Mouse (Mus musculus) stomach, embryonic 15.5 days (tissue): ENCODE data around the gene Immp2l. TPM values are rescaled to one million over a fixed set of nuclear protein-coding genes. Genes with fewer than 3 reads are reported as not detected.
A peak's percentile ranks its signal among the peaks of the same experiment; 100 is the strongest.
"Not testable (repeated sequence)": the region's sequence is repeated elsewhere in the genome, so short reads cannot be mapped to it uniquely, and the experiment has no call there.

Experiments used
- ATAC-seq: fragments of 200-750 bp; cut with Nextera tagmentation; 2 replicates; pipeline ENCODE4 v1.8.0; 2017; ENCODE audit warnings: low read depth, moderate number of reproducible peaks, moderate TSS enrichment; ENCODE audit not compliant: insufficient read depth, low FRiP score
- H3K27ac ChIP-seq: fragments of 300-500 bp; sonication (generic); 2 replicates; pipeline ENCODE4 v1.5.1; 2015; ENCODE audit warnings: mild to moderate bottlenecking, inconsistent platforms
- H3K27me3 ChIP-seq: fragments of 300-500 bp; sonication (generic); replicated peaks from 2 replicates; pipeline ENCODE4 v1.6.1; 2015; ENCODE audit warnings: inconsistent platforms
- H3K36me3 ChIP-seq: fragments of 300-500 bp; sonication (generic); 2 replicates; pipeline ENCODE4 v1.6.1; 2015; ENCODE audit warnings: inconsistent platforms
- H3K4me1 ChIP-seq: fragments of 300-500 bp; sonication (generic); 2 replicates; pipeline ENCODE4 v1.6.1; 2015; ENCODE audit warnings: inconsistent platforms
- H3K4me2 ChIP-seq: fragments of 300-500 bp; sonication (generic); 2 replicates; pipeline ENCODE4 v1.6.1; 2015; ENCODE audit warnings: mild to moderate bottlenecking, inconsistent platforms
- H3K4me3 ChIP-seq: fragments of 300-500 bp; sonication (generic); replicated peaks from 2 replicates; pipeline ENCODE4 v1.5.1; 2015; ENCODE audit warnings: inconsistent platforms
- H3K9ac ChIP-seq: fragments of 300-500 bp; sonication (generic); 2 replicates; pipeline ENCODE4 v1.6.1; 2015; ENCODE audit warnings: inconsistent platforms
- H3K9me3 ChIP-seq: fragments of 300-500 bp; sonication (generic); 2 replicates; pipeline ENCODE4 v1.6.1; 2016; ENCODE audit warnings: inconsistent platforms
- WGBS: fragments of 180-500 bp; shearing (Covaris S2); methylation state at CpG from one replicate; pipeline ENCODE4 v1.1.7; 2015; 5-methylcytosine and 5-hydroxymethylcytosine counted together
- polyA plus RNA-seq: library from polyadenylated mRNA; unstranded; fragments of >200 nt; fragmentation: Nextera tagmentation; extraction: Ambion mirVana; gene quantifications from 2 replicates; pipeline ENCODE4 v1.2.1, GENCODE M21; 2015

Gene Immp2l
- polyA plus RNA-seq, 1 experiment from 2014 or later, result 15.6 TPM

- H3K36me3 ChIP-seq, result no peaks in the 10 kb centered on the region
- no peaks in the 10 kb centered on the region for H3K4me1 ChIP-seq
- H3K4me3 ChIP-seq, result no peak overlapping the region
- ATAC-seq, result no peak
- H3K4me2 ChIP-seq, result no peak overlapping the region
- 62% methylated on average over 3 of the region's 3 CpGs for WGBS
- no peak overlapping the region for H3K27ac ChIP-seq
- no peaks in the 10 kb centered on the region for H3K9me3 ChIP-seq
- H3K27me3 ChIP-seq, result no peaks in the 10 kb centered on the region
- H3K9ac ChIP-seq, result no peak overlapping the region
Measured at GRCm38 (mm10) chr12:41763396-41763795, 739.5 kb downstream of the Immp2l start.

GRCm38 (mm10) chr12:41773961-41774360 lies 750.1 kb downstream of the Immp2l start:
- no peak for ATAC-seq
- H3K4me3 ChIP-seq, result no peak overlapping the region
- no peaks in the 10 kb centered on the region for H3K36me3 ChIP-seq
- H3K27me3 ChIP-seq, result no peaks in the 10 kb centered on the region
- H3K9me3 ChIP-seq, result no peaks in the 10 kb centered on the region
- no peak overlapping the region for H3K27ac ChIP-seq
- H3K4me2 ChIP-seq, result no peak overlapping the region
- WGBS, result 57% methylated on average over 3 of the region's 3 CpGs
- H3K4me1 ChIP-seq, result no peaks in the 10 kb centered on the region
- no peak overlapping the region for H3K9ac ChIP-seq

GRCm38 (mm10) chr12:41774623-41775323 lies 750.9 kb downstream of the Immp2l start:
- ATAC-seq, result no peak
- WGBS, result 85% methylated on average over 5 of the region's 5 CpGs

GRCm38 (mm10) chr12:41777762-41778161 lies 753.9 kb downstream of the Immp2l start:
- not testable (repeated sequence) for H3K4me3 ChIP-seq, H3K27ac ChIP-seq, H3K4me2 ChIP-seq, H3K9ac ChIP-seq, H3K4me1 ChIP-seq, H3K36me3 ChIP-seq, H3K27me3 ChIP-seq, H3K9me3 ChIP-seq
- peak; percentile 77 for ATAC-seq
- no CpG with 5 or more reads among the region's 4 CpGs for WGBS

More at GRCm38 (mm10) chr12:41774623-41775323, 750.9 kb downstream of the Immp2l start:
- Histone ChIP-seq H3K4me1 (no peaks in the 10 kb centered on the region), H3K9me3 (no peaks in the 10 kb centered on the region), H3K27me3 (no peaks in the 10 kb centered on the region), H3K36me3 (no peaks in the 10 kb centered on the region), H3K27ac (no peak overlapping the region), H3K9ac (no peak overlapping the region), H3K4me2 (no peak overlapping the region), H3K4me3 (no peak overlapping the region)

GRCm38 (mm10) chr12:41793681-41794080 lies 769.8 kb downstream of the Immp2l start:
- H3K9ac ChIP-seq, H3K4me3 ChIP-seq, H3K4me1 ChIP-seq, H3K4me2 ChIP-seq, H3K9me3 ChIP-seq, H3K36me3 ChIP-seq, H3K27ac ChIP-seq, ATAC-seq, H3K27me3 ChIP-seq: not testable (repeated sequence)
- WGBS, result 78% methylated on average over 1 of the region's 1 CpGs

GRCm38 (mm10) chr12:41829517-41829916 lies 805.6 kb downstream of the Immp2l start:
- WGBS, result 86% methylated on average over 6 of the region's 6 CpGs
- no peak overlapping the region for H3K4me2 ChIP-seq
- no peak overlapping the region for H3K4me3 ChIP-seq
- no peaks in the 10 kb centered on the region for H3K36me3 ChIP-seq
- no peak overlapping the region for H3K9ac ChIP-seq
- H3K4me1 ChIP-seq, result no peaks in the 10 kb centered on the region
- H3K9me3 ChIP-seq, result no peaks in the 10 kb centered on the region
- no peak overlapping the region for H3K27ac ChIP-seq
- H3K27me3 ChIP-seq, result no peaks in the 10 kb centered on the region
- no peak for ATAC-seq

- Histone ChIP-seq H3K4me1 (no peaks in the 10 kb centered on the region), H3K27ac (no peak overlapping the region), H3K9me3 (no peaks in the 10 kb centered on the region), H3K9ac (no peak overlapping the region), H3K36me3 (no peaks in the 10 kb centered on the region), H3K4me2 (no peak overlapping the region), H3K4me3 (no peak overlapping the region), H3K27me3 (no peaks in the 10 kb centered on the region)
- 85% methylated on average over 7 of the region's 7 CpGs for WGBS
- no peak for ATAC-seq
Measured at GRCm38 (mm10) chr12:41831731-41832130, 807.8 kb downstream of the Immp2l start.

- Histone ChIP-seq H3K4me1 (no peaks in the 10 kb centered on the region), H3K9me3 (no peaks in the 10 kb centered on the region), H3K9ac (no peak overlapping the region), H3K4me3 (no peak overlapping the region), H3K4me2 (no peak overlapping the region), H3K27ac (no peak overlapping the region), H3K36me3 (no peaks in the 10 kb centered on the region), H3K27me3 (no peaks in the 10 kb centered on the region)
- ATAC-seq, result no peak
- WGBS, result 74% methylated on average over 2 of the region's 2 CpGs
Measured at GRCm38 (mm10) chr12:41834646-41835045, 810.8 kb downstream of the Immp2l start.

GRCm38 (mm10) chr12:41838334-41838847 lies 814.5 kb downstream of the Immp2l start:
- Histone ChIP-seq H3K9ac (no peak overlapping the region), H3K27me3 (no peaks in the 10 kb centered on the region), H3K36me3 (no peaks in the 10 kb centered on the region), H3K4me1 (no peaks in the 10 kb centered on the region), H3K4me2 (no peak overlapping the region), H3K4me3 (no peak overlapping the region), H3K27ac (no peak overlapping the region), H3K9me3 (no peaks in the 10 kb centered on the region)
- WGBS, result 54% methylated on average over 6 of the region's 6 CpGs
- no peak for ATAC-seq

GRCm38 (mm10) chr12:41839241-41839640 lies 815.4 kb downstream of the Immp2l start:
- H3K9ac ChIP-seq, result no peak overlapping the region
- H3K9me3 ChIP-seq, result no peaks in the 10 kb centered on the region
- H3K4me1 ChIP-seq, result no peaks in the 10 kb centered on the region
- H3K4me2 ChIP-seq, result no peak overlapping the region
- 84% methylated on average over 2 of the region's 2 CpGs for WGBS
- no peak overlapping the region for H3K4me3 ChIP-seq
- H3K36me3 ChIP-seq, result no peaks in the 10 kb centered on the region
- no peak for ATAC-seq
- no peak overlapping the region for H3K27ac ChIP-seq
- H3K27me3 ChIP-seq, result no peaks in the 10 kb centered on the region

GRCm38 (mm10) chr12:41842694-41843329 lies 818.9 kb downstream of the Immp2l start:
- H3K9me3 ChIP-seq, result no peaks in the 10 kb centered on the region
- 39% methylated on average over 6 of the region's 6 CpGs for WGBS
- no peaks in the 10 kb centered on the region for H3K4me1 ChIP-seq
- no peaks in the 10 kb centered on the region for H3K27me3 ChIP-seq
- H3K27ac ChIP-seq, result no peak overlapping the region
- ATAC-seq, result no peak
- H3K36me3 ChIP-seq, result no peaks in the 10 kb centered on the region
- no peak overlapping the region for H3K4me3 ChIP-seq
- no peak overlapping the region for H3K4me2 ChIP-seq
- no peak overlapping the region for H3K9ac ChIP-seq

GRCm38 (mm10) chr12:41851896-41852470 lies 828.1 kb downstream of the Immp2l start:
- no peak overlapping the region for H3K4me2 ChIP-seq
- no peak overlapping the region for H3K9ac ChIP-seq
- WGBS, result 79% methylated on average over 7 of the region's 7 CpGs

More at GRCm38 (mm10) chr12:41851896-41852470, 828.1 kb downstream of the Immp2l start:
- Histone ChIP-seq H3K4me3 (no peak overlapping the region), H3K4me1 (no peaks in the 10 kb centered on the region), H3K9me3 (no peaks in the 10 kb centered on the region), H3K36me3 (no peaks in the 10 kb centered on the region), H3K27ac (no peak overlapping the region), H3K27me3 (no peaks in the 10 kb centered on the region)
- no peak for ATAC-seq
